Mouse (Mus musculus): ENCODE data around the gene Stx4a. TPM values are rescaled to one million over a fixed set of nuclear protein-coding genes. Genes with fewer than 3 reads are reported as not detected.
A peak's percentile ranks its signal among the peaks of the same experiment; 100 is the strongest.

Gene Stx4a
- polyA plus RNA-seq, 1 experiment from 2014 or later: 79.5 TPM

DNA sequence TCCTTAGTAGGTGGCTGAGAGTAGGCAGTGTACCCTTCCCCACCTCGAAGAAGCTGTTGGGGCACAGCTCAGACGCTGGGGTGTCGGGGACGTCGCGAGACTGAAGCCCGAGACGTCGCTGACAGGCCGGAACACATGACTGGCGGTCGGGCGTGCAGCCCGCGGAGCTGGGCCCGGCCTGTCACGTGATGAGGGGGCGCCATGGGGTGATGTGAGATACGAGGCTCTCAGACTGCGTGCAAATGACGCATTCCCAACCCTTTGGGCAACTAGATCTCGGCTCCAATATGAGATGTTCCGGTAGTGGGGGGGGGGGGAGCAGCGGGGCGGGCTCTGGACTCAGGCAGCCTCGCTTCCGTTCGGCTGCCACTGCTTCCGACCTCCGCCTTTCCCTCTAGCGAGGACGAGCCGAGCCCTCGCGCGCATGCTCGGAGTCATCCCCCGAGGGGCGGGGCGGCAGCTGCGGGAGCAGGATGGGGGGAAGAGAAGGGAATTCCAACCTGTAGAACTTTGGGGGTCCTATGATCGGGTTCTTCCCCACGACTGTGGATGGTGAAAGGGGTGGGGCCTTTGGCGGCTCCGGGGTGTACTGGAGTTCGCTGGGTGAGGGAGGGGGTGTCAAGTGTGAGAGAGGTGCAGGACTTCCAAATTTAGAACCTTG is 17.4 kb downstream of the Stx4a start:
- no peaks in the 10 kb centered on the region for H3K9me3 ChIP-seq
- peak overlapping the region; percentile 90 for H3K4me2 ChIP-seq
- under 1% methylated on average over 40 of the region's 46 CpGs for WGBS
- H3K4me3 ChIP-seq: peak overlapping the region; percentile 82
- peaks cover 27% of the 10 kb centered on the region for H3K36me3 ChIP-seq
- peaks cover 12% of the 10 kb centered on the region for H3K4me1 ChIP-seq
- ATAC-seq (ENCODE audit: insufficient number of reproducible peaks, low FRiP score, low TSS enrichment, low read depth): peak; percentile 94
- peak overlapping the region; percentile 68 for H3K9ac ChIP-seq
- H3K27ac ChIP-seq: peak overlapping the region; percentile 95
- H3K27me3 ChIP-seq: no peaks in the 10 kb centered on the region

GRCm38 (mm10) chr7:127842001-127842718 is 18.1 kb downstream of the Stx4a start:
- H3K27ac ChIP-seq: peak overlapping the region; percentile 95
- peak overlapping the region; percentile 90 for H3K4me2 ChIP-seq
- under 1% methylated on average over 40 of the region's 40 CpGs for whole genome bisulfite sequencing
- 0 out of 2 replicates have a peak, but pooled peaks have one; percentile 25 for ATAC-seq (ENCODE audit: insufficient number of reproducible peaks, low FRiP score, low TSS enrichment, low read depth)
- H3K27me3 ChIP-seq: no peaks in the 10 kb centered on the region
- H3K4me1 ChIP-seq: peaks cover 12% of the 10 kb centered on the region
- H3K36me3 ChIP-seq: peaks cover 34% of the 10 kb centered on the region
- H3K9me3 ChIP-seq: no peaks in the 10 kb centered on the region
- peak overlapping the region; percentile 82 for H3K4me3 ChIP-seq
- peak overlapping the region; percentile 68 for H3K9ac ChIP-seq

DNA sequence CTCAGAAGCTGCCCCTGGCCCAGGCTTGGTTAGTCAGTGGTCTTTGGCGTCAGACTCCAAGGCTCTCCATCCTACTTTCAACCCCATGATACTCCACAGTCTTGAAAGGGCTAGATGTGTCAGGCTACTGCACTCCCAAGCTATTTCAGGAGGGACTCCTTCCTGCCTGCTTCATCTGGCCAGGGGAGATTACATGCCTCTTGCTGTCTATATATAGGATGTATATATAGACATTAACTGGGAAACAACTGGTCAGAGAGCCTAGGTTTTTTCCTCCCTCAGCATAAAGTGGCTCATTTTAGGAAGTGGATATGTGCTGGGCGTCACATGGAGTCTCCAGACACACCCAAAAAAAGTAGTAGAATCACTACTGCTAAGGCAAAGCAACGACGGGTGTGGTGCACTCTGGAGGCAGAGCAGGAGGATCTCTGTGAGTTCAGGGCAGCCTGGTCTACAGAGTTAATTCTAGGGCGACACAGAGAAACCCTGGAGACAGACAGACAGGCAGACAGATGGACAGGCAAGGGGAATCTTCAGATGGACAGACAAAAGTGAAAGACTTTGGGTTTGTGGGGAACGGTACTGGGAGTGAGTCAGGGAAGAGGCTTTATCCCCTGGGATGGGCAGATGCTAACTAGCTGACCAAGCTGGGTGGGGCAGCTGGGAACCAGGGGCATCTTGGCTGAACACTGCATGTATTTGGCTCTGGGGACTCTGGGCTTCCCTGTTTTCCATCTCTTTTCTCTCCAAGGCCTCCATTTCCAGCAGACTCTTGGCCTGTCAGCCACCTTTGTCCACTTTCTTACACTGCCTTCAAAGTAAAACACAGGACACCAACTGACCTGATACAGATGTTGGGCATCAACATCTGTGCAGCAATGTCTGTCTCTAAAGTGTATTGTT is 26.1 kb downstream of the Stx4a start:
- Histone ChIP-seq H3K4me2 (no peak overlapping the region), H3K9ac (no peak overlapping the region), H3K4me3 (no peak overlapping the region), H3K27me3 (no peaks in the 10 kb centered on the region), H3K36me3 (peaks cover 32% of the 10 kb centered on the region), H3K9me3 (no peaks in the 10 kb centered on the region), H3K4me1 (no peaks in the 10 kb centered on the region), H3K27ac (peak overlapping the region; percentile 17; the same call in 1 of the 2 replicates)
- no peak for ATAC-seq (ENCODE audit: insufficient number of reproducible peaks, low FRiP score, low TSS enrichment, low read depth)
- 73% methylated on average over 6 of the region's 6 CpGs for WGBS

- WGBS: 55% methylated on average over 5 of the region's 5 CpGs
Observed at GRCm38 (mm10) chr7:127850906-127851305, 26.8 kb downstream of the Stx4a start.

GRCm38 (mm10) chr7:127858258-127858657 is 34.2 kb downstream of the Stx4a start:
- Histone ChIP-seq H3K27me3 (no peaks in the 10 kb centered on the region), H3K27ac (no peak overlapping the region), H3K4me1 (no peaks in the 10 kb centered on the region), H3K4me2 (no peak overlapping the region), H3K9ac (no peak overlapping the region), H3K36me3 (0 out of 2 replicates have a peak, but pooled peaks cover 4% of the 10 kb centered on the region), H3K9me3 (no peaks in the 10 kb centered on the region), H3K4me3 (no peak overlapping the region)
- ATAC-seq (ENCODE audit: insufficient number of reproducible peaks, low FRiP score, low TSS enrichment, low read depth): no peak
- WGBS: 93% methylated on average over 6 of the region's 6 CpGs

More at GRCm38 (mm10) chr7:127850906-127851305, 26.8 kb downstream of the Stx4a start:
- H3K27ac ChIP-seq: no peak overlapping the region
- H3K4me2 ChIP-seq: no peak overlapping the region
- H3K27me3 ChIP-seq: no peaks in the 10 kb centered on the region
- no peak for ATAC-seq (ENCODE audit: insufficient number of reproducible peaks, low FRiP score, low TSS enrichment, low read depth)
- no peaks in the 10 kb centered on the region for H3K4me1 ChIP-seq
- H3K9me3 ChIP-seq: no peaks in the 10 kb centered on the region
- no peak overlapping the region for H3K9ac ChIP-seq
- no peak overlapping the region for H3K4me3 ChIP-seq
- H3K36me3 ChIP-seq: peaks cover 26% of the 10 kb centered on the region

GRCm38 (mm10) chr7:127866434-127866833 is 42.3 kb downstream of the Stx4a start:
- Histone ChIP-seq H3K27ac (no peak overlapping the region), H3K9me3 (no peaks in the 10 kb centered on the region), H3K36me3 (peaks cover 51% of the 10 kb centered on the region), H3K4me2 (no peak overlapping the region), H3K27me3 (no peaks in the 10 kb centered on the region), H3K9ac (no peak overlapping the region), H3K4me3 (no peak overlapping the region), H3K4me1 (peaks cover 6% of the 10 kb centered on the region; the same call in 1 of the 2 replicates)
- 92% methylated on average over 12 of the region's 12 CpGs for WGBS
- no peak for ATAC-seq (ENCODE audit: insufficient number of reproducible peaks, low FRiP score, low TSS enrichment, low read depth)

- WGBS: 97% methylated on average over 18 of the region's 18 CpGs
- no peak for ATAC-seq (ENCODE audit: insufficient number of reproducible peaks, low FRiP score, low TSS enrichment, low read depth)
- Histone ChIP-seq H3K27me3 (no peaks in the 10 kb centered on the region), H3K9me3 (no peaks in the 10 kb centered on the region), H3K36me3 (peaks cover 49% of the 10 kb centered on the region), H3K4me3 (no peak overlapping the region), H3K9ac (no peak overlapping the region), H3K27ac (no peak overlapping the region), H3K4me1 (peaks cover 6% of the 10 kb centered on the region; the same call in 1 of the 2 replicates), H3K4me2 (no peak overlapping the region)
Observed at GRCm38 (mm10) chr7:127867641-127868040, 43.5 kb downstream of the Stx4a start.

GRCm38 (mm10) chr7:127869149-127869810 is 45.2 kb downstream of the Stx4a start:
- H3K4me2 ChIP-seq: no peak overlapping the region
- H3K4me1 ChIP-seq: peaks cover 10% of the 10 kb centered on the region
- H3K27ac ChIP-seq: no peak overlapping the region
- H3K4me3 ChIP-seq: no peak overlapping the region
- H3K9ac ChIP-seq: no peak overlapping the region
- H3K36me3 ChIP-seq: peaks cover 46% of the 10 kb centered on the region
- no peaks in the 10 kb centered on the region for H3K27me3 ChIP-seq
- 64% methylated on average over 3 of the region's 3 CpGs for WGBS
- peak; percentile 16; the same call in 1 of the 2 replicates for ATAC-seq (ENCODE audit: insufficient number of reproducible peaks, low FRiP score, low TSS enrichment, low read depth)
- H3K9me3 ChIP-seq: no peaks in the 10 kb centered on the region

DNA sequence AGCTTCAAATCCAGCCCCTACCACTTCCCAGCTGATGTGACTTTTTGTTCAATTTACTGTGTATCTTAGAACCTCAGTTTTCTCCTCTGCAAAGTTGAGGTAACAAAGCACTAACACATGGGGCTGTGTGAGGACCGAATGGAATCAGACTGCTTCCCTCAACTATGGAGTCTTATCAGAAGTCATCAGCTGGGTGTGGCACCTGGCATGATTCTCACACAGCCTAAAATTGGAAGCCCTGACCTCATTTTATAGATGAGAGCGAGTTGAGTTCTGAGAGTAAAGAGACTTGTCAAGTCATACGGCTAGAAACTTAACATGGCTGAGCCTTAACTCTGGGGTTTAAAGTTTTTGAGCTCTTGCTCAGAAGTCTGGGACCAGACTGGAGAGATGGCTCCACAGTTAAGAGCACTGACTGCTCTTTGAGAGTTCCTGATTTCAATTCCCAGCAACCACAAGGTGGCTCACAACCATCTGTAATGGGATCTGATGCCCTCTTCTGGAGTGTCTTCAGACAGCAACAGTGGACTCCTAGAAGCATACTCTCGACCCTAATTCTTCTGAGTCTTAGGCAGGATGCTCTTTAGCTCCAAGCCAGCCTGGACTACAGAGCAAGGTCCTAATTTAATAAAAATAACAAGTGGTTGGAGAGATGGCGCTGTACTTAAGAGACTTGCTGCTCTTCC is 46.2 kb downstream of the Stx4a start:
- no peak for ATAC-seq (ENCODE audit: insufficient number of reproducible peaks, low FRiP score, low TSS enrichment, low read depth)
- H3K4me1 ChIP-seq: peaks cover 16% of the 10 kb centered on the region
- peaks cover 37% of the 10 kb centered on the region for H3K36me3 ChIP-seq
- H3K9ac ChIP-seq: no peak overlapping the region
- no peaks in the 10 kb centered on the region for H3K9me3 ChIP-seq
- H3K4me2 ChIP-seq: no peak overlapping the region
- H3K4me3 ChIP-seq: no peak overlapping the region
- 78% methylated on average over 5 of the region's 5 CpGs for WGBS
- H3K27ac ChIP-seq: no peak overlapping the region
- H3K27me3 ChIP-seq: no peaks in the 10 kb centered on the region

- H3K4me2 ChIP-seq: peak overlapping the region; percentile 76
- ATAC-seq (ENCODE audit: insufficient number of reproducible peaks, low FRiP score, low TSS enrichment, low read depth): no peak
- peak overlapping the region; percentile 97 for H3K4me3 ChIP-seq
- H3K27ac ChIP-seq: peak overlapping the region; percentile 99
- peak overlapping the region; percentile 96 for H3K9ac ChIP-seq
- H3K4me1 ChIP-seq: peaks cover 19% of the 10 kb centered on the region
- H3K36me3 ChIP-seq: peaks cover 22% of the 10 kb centered on the region
- H3K9me3 ChIP-seq: no peaks in the 10 kb centered on the region
- 3% methylated on average over 20 of the region's 20 CpGs for WGBS
- no peaks in the 10 kb centered on the region for H3K27me3 ChIP-seq
Observed at GRCm38 (mm10) chr7:127874812-127875626, 50.9 kb downstream of the Stx4a start.
